Mouse (Mus musculus): ENCODE data around the gene Cacna1e. TPM values are rescaled to one million over a fixed set of nuclear protein-coding genes. Genes with fewer than 3 reads are reported as not detected.
A peak's percentile ranks its signal among the peaks of the same experiment; 100 is the strongest.

Gene Cacna1e
- total RNA-seq, 2 experiments from 2014 or later = 121 to 122 TPM

- intact Hi-C loops (cut with DNase I) = no loop called here
- no peak for DNase-seq
Observed at GRCm38 (mm10) chr1:154653951-154654350, 230.3 kb downstream of the Cacna1e start.

- DNase-seq = no peak
- intact Hi-C loops (cut with DNase I) = no loop called here
Observed at GRCm38 (mm10) chr1:154646156-154646950, 237.9 kb downstream of the Cacna1e start.

- no peak for DNase-seq
Observed at GRCm38 (mm10) chr1:154637821-154638220, 246.5 kb downstream of the Cacna1e start.

GRCm38 (mm10) chr1:154635766-154636165 lies 248.5 kb downstream of the Cacna1e start:
- intact Hi-C loops (cut with DNase I) = no loop called here
- no peak for DNase-seq

More at GRCm38 (mm10) chr1:154637821-154638220, 246.5 kb downstream of the Cacna1e start:
- intact Hi-C loops (cut with DNase I) = no loop called here

- intact Hi-C loops (cut with DNase I) = no loop called here
- DNase-seq = no peak
Observed at GRCm38 (mm10) chr1:154632886-154633285, 251.4 kb downstream of the Cacna1e start.

GRCm38 (mm10) chr1:154622666-154623653 lies 261.3 kb downstream of the Cacna1e start:
- peak; percentile 66 for DNase-seq
- intact Hi-C loops (cut with DNase I) = no loop called here

- DNase-seq = no peak
- intact Hi-C loops (cut with DNase I) = no loop called here
Observed at GRCm38 (mm10) chr1:154617743-154618455, 266.4 kb downstream of the Cacna1e start.

GRCm38 (mm10) chr1:154615759-154616158 lies 268.5 kb downstream of the Cacna1e start:
- intact Hi-C loops (cut with DNase I) = no loop called here
- no peak for DNase-seq

- DNase-seq = no peak
- intact Hi-C loops (cut with DNase I) = no loop called here
Observed at GRCm38 (mm10) chr1:154608516-154608915, 275.8 kb downstream of the Cacna1e start.

GRCm38 (mm10) chr1:154607406-154607805 lies 276.9 kb downstream of the Cacna1e start:
- no peak for DNase-seq
- intact Hi-C loops (cut with DNase I) = no loop called here

GRCm38 (mm10) chr1:154605601-154606000 lies 278.7 kb downstream of the Cacna1e start:
- DNase-seq = no peak
- intact Hi-C loops (cut with DNase I) = no loop called here

- no peak for DNase-seq
- intact Hi-C loops (cut with DNase I) = no loop called here
Observed at GRCm38 (mm10) chr1:154603781-154604180, 280.5 kb downstream of the Cacna1e start.

GRCm38 (mm10) chr1:154602531-154602930 lies 281.8 kb downstream of the Cacna1e start:
- no peak for DNase-seq
- intact Hi-C loops (cut with DNase I) = no loop called here

GRCm38 (mm10) chr1:154582516-154582915 lies 301.8 kb downstream of the Cacna1e start:
- intact Hi-C loops (cut with DNase I) = no loop called here
- no peak for DNase-seq

- intact Hi-C loops (cut with DNase I) = no loop called here
- DNase-seq = no peak
Observed at GRCm38 (mm10) chr1:154579929-154580328, 304.4 kb downstream of the Cacna1e start.

GRCm38 (mm10) chr1:154578748-154579147 lies 305.6 kb downstream of the Cacna1e start:
- DNase-seq = no peak
- intact Hi-C loops (cut with DNase I) = no loop called here

- intact Hi-C loops (cut with DNase I) = no loop called here
- DNase-seq = no peak
Observed at GRCm38 (mm10) chr1:154576418-154576817, 307.9 kb downstream of the Cacna1e start.

GRCm38 (mm10) chr1:154566026-154566425 lies 318.3 kb downstream of the Cacna1e start:
- DNase-seq = no peak
- intact Hi-C loops (cut with DNase I) = no loop called here

GRCm38 (mm10) chr1:154555811-154556210 lies 328.5 kb downstream of the Cacna1e start:
- no peak for DNase-seq
- intact Hi-C loops (cut with DNase I) = no loop called here

- DNase-seq = no peak
- intact Hi-C loops (cut with DNase I) = no loop called here
Observed at GRCm38 (mm10) chr1:154553132-154553531, 331.2 kb downstream of the Cacna1e start.

GRCm38 (mm10) chr1:154537445-154537844 lies 346.9 kb downstream of the Cacna1e start:
- DNase-seq = no peak
- intact Hi-C loops (cut with DNase I) = no loop called here
